Mouse (Mus musculus): ENCODE results near the gene Gm49380. TPM values are rescaled to one million over a fixed set of nuclear protein-coding genes. Genes with fewer than 3 reads are reported as not detected.

Gene Gm49380
- polyA plus RNA-seq, 1 experiment from 2014 or later = 0.29 TPM

GRCm38 (mm10) chr9:44048541-44049380 is 64.5 kb downstream of the Gm49380 start:
- no peak overlapping the region for H3K27ac ChIP-seq (ENCODE audit: low read length)

GRCm38 (mm10) chr9:44047571-44048490 is 65.5 kb downstream of the Gm49380 start:
- Histone ChIP-seq H3K27me3 (replicated peaks; ENCODE audit: insufficient read depth, low read length) (peaks cover 15% of the 10 kb centered on the region), H3K4me2 (replicated peaks; ENCODE audit: low read depth, low read length) (no peak overlapping the region), H3K36me3 (ENCODE audit: insufficient read depth, low read length) (no peaks in the 10 kb centered on the region), H3K4me1 (ENCODE audit: insufficient read depth, low read depth, low read length) (no peaks in the 10 kb centered on the region), H3K9me3 (ENCODE audit: low read length) (no peaks in the 10 kb centered on the region), H3K4me3 (ENCODE audit: low read depth, low read length) (no peak overlapping the region), H3K27ac (ENCODE audit: low read length) (no peak overlapping the region), H3K9ac (replicated peaks; ENCODE audit: low read depth) (no peak overlapping the region)
- WGBS = 64% methylated on average over 14 of the region's 14 CpGs
- no peak for DNase-seq (ENCODE audit: low spot score)
- ATAC-seq = no peak
- TF ChIP-seq CTCF (IDR thresholded peaks at IDR 0.05) = no peak
- no peak for TF ChIP-seq EP300 (IDR thresholded peaks at IDR 0.05)

More at GRCm38 (mm10) chr9:44048541-44049380, 64.5 kb downstream of the Gm49380 start:
- Histone ChIP-seq H3K27me3 (replicated peaks; ENCODE audit: insufficient read depth, low read length) (peaks cover 8% of the 10 kb centered on the region), H3K9me3 (ENCODE audit: low read length) (no peaks in the 10 kb centered on the region), H3K4me3 (ENCODE audit: low read depth, low read length) (no peak overlapping the region), H3K36me3 (ENCODE audit: insufficient read depth, low read length) (no peaks in the 10 kb centered on the region), H3K4me1 (ENCODE audit: insufficient read depth, low read depth, low read length) (no peaks in the 10 kb centered on the region), H3K4me2 (replicated peaks; ENCODE audit: low read depth, low read length) (no peak overlapping the region), H3K9ac (replicated peaks; ENCODE audit: low read depth) (no peak overlapping the region)
- ATAC-seq = no peak
- 68% methylated on average over 15 of the region's 15 CpGs for WGBS
- DNase-seq (ENCODE audit: low spot score) = no peak
- TF ChIP-seq CTCF (IDR thresholded peaks at IDR 0.05) = no peak

- Histone ChIP-seq H3K27me3 (replicated peaks; ENCODE audit: insufficient read depth, low read length) (peaks cover 17% of the 10 kb centered on the region), H3K27ac (ENCODE audit: low read length) (no peak overlapping the region), H3K4me1 (ENCODE audit: insufficient read depth, low read depth, low read length) (no peaks in the 10 kb centered on the region), H3K9ac (replicated peaks; ENCODE audit: low read depth) (no peak overlapping the region), H3K4me2 (replicated peaks; ENCODE audit: low read depth, low read length) (no peak overlapping the region), H3K4me3 (ENCODE audit: low read depth, low read length) (no peak overlapping the region), H3K9me3 (ENCODE audit: low read length) (no peaks in the 10 kb centered on the region), H3K36me3 (ENCODE audit: insufficient read depth, low read length) (no peaks in the 10 kb centered on the region)
- WGBS = 26% methylated on average over 6 of the region's 6 CpGs
- DNase-seq (ENCODE audit: low spot score) (no peak), ATAC-seq (no peak)
- TF ChIP-seq CTCF (IDR thresholded peaks at IDR 0.05) = no peak
- TF ChIP-seq EP300 (IDR thresholded peaks at IDR 0.05) = no peak
Measured at GRCm38 (mm10) chr9:44047071-44047470, 66.2 kb downstream of the Gm49380 start.

GRCm38 (mm10) chr9:44046426-44046825 is 66.9 kb downstream of the Gm49380 start:
- no peak for TF ChIP-seq CTCF (IDR thresholded peaks at IDR 0.05)
- TF ChIP-seq EP300 (IDR thresholded peaks at IDR 0.05) = no peak
- ATAC-seq (no peak), DNase-seq (ENCODE audit: low spot score) (no peak)
- H3K36me3 ChIP-seq (ENCODE audit: insufficient read depth, low read length) = no peaks in the 10 kb centered on the region
- H3K9me3 ChIP-seq (ENCODE audit: low read length) = no peaks in the 10 kb centered on the region
- H3K4me3 ChIP-seq (ENCODE audit: low read depth, low read length) = no peak overlapping the region
- H3K27me3 ChIP-seq (replicated peaks; ENCODE audit: insufficient read depth, low read length) = peaks cover 17% of the 10 kb centered on the region
- H3K4me2 ChIP-seq (replicated peaks; ENCODE audit: low read depth, low read length) = no peak overlapping the region
- H3K27ac ChIP-seq (ENCODE audit: low read length) = no peak overlapping the region
- no peaks in the 10 kb centered on the region for H3K4me1 ChIP-seq (ENCODE audit: insufficient read depth, low read depth, low read length)
- H3K9ac ChIP-seq (replicated peaks; ENCODE audit: low read depth) = no peak overlapping the region
- 80% methylated on average over 12 of the region's 12 CpGs for WGBS

- Histone ChIP-seq H3K27me3 (replicated peaks; ENCODE audit: insufficient read depth, low read length) (peaks cover 17% of the 10 kb centered on the region), H3K36me3 (ENCODE audit: insufficient read depth, low read length) (no peaks in the 10 kb centered on the region), H3K9me3 (ENCODE audit: low read length) (no peaks in the 10 kb centered on the region), H3K4me1 (ENCODE audit: insufficient read depth, low read depth, low read length) (no peaks in the 10 kb centered on the region), H3K4me2 (replicated peaks; ENCODE audit: low read depth, low read length) (no peak overlapping the region), H3K9ac (replicated peaks; ENCODE audit: low read depth) (no peak overlapping the region), H3K4me3 (ENCODE audit: low read depth, low read length) (no peak overlapping the region), H3K27ac (ENCODE audit: low read length) (no peak overlapping the region)
- DNase-seq (ENCODE audit: low spot score) = no peak
- TF ChIP-seq CTCF (IDR thresholded peaks at IDR 0.05) (no peak), EP300 (IDR thresholded peaks at IDR 0.05) (no peak)
- 74% methylated on average over 5 of the region's 5 CpGs for WGBS
- no peak for ATAC-seq
Measured at GRCm38 (mm10) chr9:44045884-44046272, 67.4 kb downstream of the Gm49380 start.

- TF ChIP-seq EP300 (IDR thresholded peaks at IDR 0.05) (no peak), CTCF (IDR thresholded peaks at IDR 0.05) (no peak)
- no peak for ATAC-seq
- no peak overlapping the region for H3K4me2 ChIP-seq (replicated peaks; ENCODE audit: low read depth, low read length)
- H3K9ac ChIP-seq (replicated peaks; ENCODE audit: low read depth) = no peak overlapping the region
- peaks cover 17% of the 10 kb centered on the region for H3K27me3 ChIP-seq (replicated peaks; ENCODE audit: insufficient read depth, low read length)
- H3K4me3 ChIP-seq (ENCODE audit: low read depth, low read length) = no peak overlapping the region
- 68% methylated on average over 3 of the region's 3 CpGs for WGBS
- H3K9me3 ChIP-seq (ENCODE audit: low read length) = no peaks in the 10 kb centered on the region
- no peak overlapping the region for H3K27ac ChIP-seq (ENCODE audit: low read length)
- H3K4me1 ChIP-seq (ENCODE audit: insufficient read depth, low read depth, low read length) = no peaks in the 10 kb centered on the region
- DNase-seq (ENCODE audit: low spot score) = no peak
- H3K36me3 ChIP-seq (ENCODE audit: insufficient read depth, low read length) = no peaks in the 10 kb centered on the region
Measured at GRCm38 (mm10) chr9:44045158-44045883, 68.0 kb downstream of the Gm49380 start.

Data from lung, postnatal 0 days (tissue).